Comparison of ENCODE assay signal across 18 mouse cellular contexts in genomic region chr5:88917221-88917620, GRCm38 (mm10). TPM values are rescaled to one million over a fixed set of nuclear protein-coding genes. Genes with fewer than 3 reads are reported as not detected.
"Had no signal": no experiment of that assay in that cellular context is flagged by ENCODE, and none has a peak within 500 bp of the region (broad histone marks: within the 10 kb centered on the region; RNA-seq: fewer than 3 reads in every experiment).

No protein-coding gene starts in this region.

- H3K9ac ChIP-seq: kidney, embryonic 15.5 days; limb, embryonic 12.5 days; limb, embryonic 15.5 days; liver, embryonic 14.5 days; lung, embryonic 15.5 days had no signal

- H3K9me3 ChIP-seq: kidney, embryonic 15.5 days; limb, embryonic 12.5 days; limb, embryonic 15.5 days; lung, embryonic 15.5 days had no signal

- H3K36me3 ChIP-seq: kidney, embryonic 15.5 days; limb, embryonic 12.5 days; limb, embryonic 15.5 days; lung, embryonic 15.5 days had no signal

- H3K4me3 ChIP-seq: kidney, embryonic 15.5 days; left cerebral cortex, adult 2 months; limb, embryonic 12.5 days; limb, embryonic 15.5 days; lung, embryonic 15.5 days had no signal

- DNase-seq: kidney, postnatal 14 days; kidney, postnatal 4 days; left cerebral cortex, postnatal 4 days; lung, adult 18-20 months; lung, postnatal 10 days; lung, postnatal 36 days; midbrain, embryonic 14.5 days; thymus, adult 18-20 months; thymus, postnatal 36 days had no signal

- H3K27ac ChIP-seq: kidney, embryonic 15.5 days; left cerebral cortex, adult 2 months; limb, embryonic 12.5 days; limb, embryonic 15.5 days; liver, embryonic 14.5 days; lung, embryonic 15.5 days had no signal

- H3K27me3 ChIP-seq: kidney, embryonic 15.5 days; limb, embryonic 12.5 days; limb, embryonic 15.5 days; lung, embryonic 15.5 days had no signal

- H3K4me1 ChIP-seq: kidney, embryonic 15.5 days; lung, embryonic 15.5 days had no signal

- H3K4me2 ChIP-seq: kidney, embryonic 15.5 days; limb, embryonic 12.5 days; limb, embryonic 15.5 days; lung, embryonic 15.5 days; midbrain, embryonic 11.5 days had no signal

RNA-seq across cellular contexts. Expression of gene Slc4a4, which starts 30.6 kb away (rescaled TPM):
- total RNA-seq: megakaryocyte progenitor cell, adult 5-6 weeks; megakaryocyte-erythroid progenitor cell, adult 5-6 weeks had no signal
